Mouse (Mus musculus) liver (tissue): ENCODE measurements around the gene Celf2.

Source experiments
- DNase-seq: peaks from one replicate; pipeline ENCODE4 v3.0.0-alpha.2; 2020; ENCODE audit warnings: mixed read lengths

Gene Celf2

DNA sequence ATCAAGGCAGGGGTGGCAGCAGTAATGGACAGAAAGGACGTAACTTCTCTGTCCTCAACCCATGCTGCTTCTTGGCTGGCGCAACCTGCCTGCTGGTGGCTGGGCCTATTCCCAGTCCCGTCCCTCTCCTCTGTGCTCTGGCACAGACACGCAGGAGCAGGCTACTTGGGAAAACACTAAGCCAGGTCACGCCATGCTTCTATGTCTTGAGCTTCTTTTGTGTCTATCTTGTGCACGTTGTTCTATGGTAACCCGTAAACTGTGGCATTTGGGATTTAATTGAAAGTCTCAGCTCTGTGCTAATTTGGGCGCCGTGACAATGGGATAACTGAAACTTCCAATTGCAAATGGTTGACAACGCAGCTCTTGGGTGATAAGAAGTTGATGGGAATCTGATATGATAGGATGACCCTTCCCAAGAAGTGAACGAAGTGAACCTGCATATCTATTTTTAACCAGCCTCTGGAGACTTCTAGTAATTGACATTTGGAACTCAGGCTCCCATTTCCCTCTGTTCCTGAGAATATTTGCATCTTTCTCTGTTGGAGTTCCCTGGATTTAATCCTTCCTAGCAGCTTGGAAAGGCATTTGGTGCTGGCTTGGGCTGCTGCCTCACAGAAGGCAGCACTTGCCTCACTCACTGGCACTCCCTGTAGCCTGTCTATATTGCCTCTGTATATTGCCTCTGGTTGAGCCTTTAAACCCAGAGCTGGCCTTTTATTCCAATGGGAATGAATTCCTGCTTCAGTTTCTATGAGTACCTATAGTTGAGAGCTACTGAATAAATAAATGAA, 335.9 kb downstream of the Celf2 start:
- no peak for DNase-seq

DNA sequence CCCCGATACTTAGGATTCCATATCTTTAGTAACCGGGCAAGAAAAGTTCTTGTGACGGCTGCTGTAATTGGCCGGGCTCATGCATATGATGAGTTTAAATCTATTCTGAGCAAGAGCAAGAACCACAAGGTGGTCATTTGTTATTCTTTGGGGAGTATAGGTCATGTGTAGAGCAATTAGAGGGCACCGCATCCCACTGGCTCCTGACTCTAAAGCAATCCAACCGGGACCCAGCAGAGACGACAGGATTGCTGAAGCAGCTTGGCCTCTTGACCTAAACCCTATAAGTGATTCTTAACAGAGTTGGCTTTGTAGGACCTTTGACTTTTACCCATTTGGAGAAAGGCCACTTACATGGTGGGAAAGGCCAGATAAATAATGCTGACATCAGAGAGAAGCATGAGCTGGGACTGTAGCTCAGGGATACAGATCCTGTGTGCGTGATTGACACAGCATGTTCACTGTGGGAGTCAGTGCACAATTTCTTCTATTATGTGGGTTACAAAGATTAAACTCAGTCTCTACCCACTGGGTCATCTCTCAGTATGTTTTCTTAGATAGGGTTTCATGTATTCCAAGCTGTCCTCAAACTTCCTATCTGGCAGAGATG, 338.2 kb downstream of the Celf2 start:
- DNase-seq, result no peak

DNA sequence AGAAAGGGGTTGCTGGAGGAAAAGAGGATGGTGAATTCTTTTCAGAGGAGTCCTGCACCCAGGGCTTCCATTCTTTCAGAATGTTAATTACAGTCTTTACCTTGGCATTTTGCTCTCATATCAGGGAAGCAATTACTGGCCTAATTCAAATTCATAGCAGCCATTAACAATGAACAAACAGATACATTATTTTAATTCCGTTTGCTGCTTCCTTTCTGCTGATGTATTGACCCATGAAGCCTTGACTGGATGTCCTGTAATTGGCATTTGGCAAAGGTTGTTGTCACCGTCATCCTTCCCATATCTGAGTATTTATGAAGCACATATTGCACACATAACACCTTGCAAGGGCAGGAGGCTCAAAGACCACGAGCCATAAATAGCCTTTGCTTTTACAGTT, 343.6 kb downstream of the Celf2 start:
- no peak for DNase-seq

DNA sequence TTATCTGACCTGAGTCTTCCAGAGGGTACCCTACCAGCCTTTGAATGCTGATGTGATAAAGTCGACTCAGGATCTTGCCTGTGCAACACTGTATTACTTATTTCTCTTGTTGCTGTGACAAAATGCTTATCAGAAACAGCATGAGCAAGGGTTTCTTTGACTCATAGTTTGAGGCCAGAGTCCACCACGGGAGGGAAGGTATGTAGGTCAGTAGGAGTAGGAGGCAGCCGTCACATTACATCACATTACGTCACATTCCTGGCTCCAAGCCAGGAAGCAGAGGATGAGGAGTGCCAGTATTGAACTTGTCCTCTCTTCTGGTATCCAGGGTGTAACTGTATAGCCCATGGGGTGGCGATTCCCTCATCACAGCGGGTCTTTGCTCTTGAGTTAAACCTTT, 349.3 kb downstream of the Celf2 start:
- DNase-seq, result no peak

DNA sequence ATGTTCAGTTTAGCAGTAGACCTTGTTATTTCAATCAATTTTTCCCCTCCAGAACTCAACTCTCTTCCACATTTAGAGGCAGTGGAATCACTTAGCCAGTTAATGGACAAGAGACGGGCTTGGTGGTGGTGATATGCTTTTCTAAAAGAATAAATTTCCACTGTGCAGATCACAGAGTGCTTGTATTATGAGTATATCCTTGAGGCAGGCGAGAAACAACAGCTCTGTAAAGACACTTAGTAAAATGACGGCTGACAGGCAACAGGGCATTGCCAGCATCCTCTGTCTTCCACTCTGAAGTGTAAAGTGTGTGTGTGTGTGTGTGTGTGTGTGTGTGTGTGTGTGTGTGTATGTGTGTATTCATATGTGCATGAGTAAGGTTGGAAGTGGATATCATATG, 362.1 kb downstream of the Celf2 start:
- no peak for DNase-seq

DNA sequence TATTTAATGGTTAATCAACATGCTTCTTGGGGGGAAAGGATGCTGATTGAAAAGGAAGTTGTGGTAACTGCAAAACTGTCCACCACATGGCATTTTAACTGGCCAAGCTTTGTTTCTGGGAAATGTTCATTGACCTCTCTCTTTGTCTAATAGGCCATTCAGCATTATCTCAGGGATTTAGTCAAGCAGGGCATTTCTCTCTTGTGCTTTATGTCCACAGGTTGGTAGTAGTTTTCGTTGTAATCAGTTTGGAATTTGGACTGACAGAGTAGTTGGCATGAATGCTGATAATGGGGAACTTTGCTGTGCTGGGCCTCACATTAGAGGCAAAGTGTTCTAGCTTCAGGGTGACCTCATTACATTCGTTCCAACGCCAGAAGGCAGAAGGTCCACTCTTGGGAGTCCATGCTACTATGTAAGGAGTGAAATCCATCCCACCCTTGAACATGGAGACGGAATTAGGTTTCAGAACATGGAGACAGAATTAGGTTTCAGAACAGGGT, 363.8 kb downstream of the Celf2 start:
- no peak for DNase-seq

DNA sequence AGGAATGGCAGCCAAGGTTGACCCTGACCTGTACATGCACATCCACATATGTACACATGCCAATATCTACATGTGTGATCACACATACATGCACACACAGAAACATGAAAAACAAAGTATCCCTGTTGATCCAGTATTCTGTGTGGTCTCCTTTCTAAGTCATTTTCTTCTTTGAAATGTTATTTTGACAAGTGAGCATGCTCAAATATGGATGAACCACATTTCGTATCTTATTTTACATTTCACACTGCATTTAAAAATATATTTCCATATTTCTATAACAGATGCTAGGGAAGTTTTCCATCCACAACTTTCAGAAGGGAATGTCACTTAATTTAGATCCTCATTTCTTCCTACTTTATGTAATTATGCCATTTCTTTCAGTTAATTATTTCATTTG, 364.5 kb downstream of the Celf2 start:
- no peak for DNase-seq

DNA sequence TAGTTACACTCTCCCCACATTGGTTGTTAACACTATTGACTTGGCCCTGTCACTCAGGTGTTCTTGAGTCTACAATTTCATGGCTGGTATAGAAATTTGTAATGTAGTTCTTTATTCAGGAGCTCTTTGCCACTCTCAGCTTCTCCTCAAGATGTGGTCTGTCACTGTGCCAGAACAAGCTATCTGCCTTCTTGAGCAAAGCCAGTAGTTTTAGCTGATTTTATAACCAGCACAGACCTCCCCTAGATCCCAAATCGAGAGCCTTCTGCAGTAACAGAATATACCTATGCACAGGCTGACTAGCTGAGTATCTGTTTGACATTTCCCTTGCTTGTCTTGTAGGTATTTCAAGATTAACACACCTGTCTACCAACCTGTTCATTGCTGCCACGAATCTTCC, 386.0 kb downstream of the Celf2 start:
- DNase-seq, result no peak

DNA sequence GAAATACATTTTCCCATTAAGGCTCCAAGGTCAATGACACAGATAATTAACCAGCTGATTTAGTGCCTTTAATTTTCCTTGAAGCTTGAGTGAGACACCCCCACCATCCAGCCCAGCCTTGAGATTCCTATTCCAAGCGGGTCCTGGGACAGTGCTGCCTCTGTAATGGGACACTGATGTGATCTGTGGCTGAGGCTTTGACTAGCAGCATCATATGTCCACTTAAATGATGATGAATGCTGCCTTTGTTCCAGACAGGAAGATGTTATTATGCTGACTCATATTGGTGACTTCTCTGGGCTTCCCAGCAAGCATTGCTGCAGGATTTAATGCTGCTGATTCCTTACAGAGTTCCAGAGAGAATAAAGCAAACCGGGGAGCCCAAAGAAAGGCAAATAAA, 393.6 kb downstream of the Celf2 start:
- no peak for DNase-seq

DNA sequence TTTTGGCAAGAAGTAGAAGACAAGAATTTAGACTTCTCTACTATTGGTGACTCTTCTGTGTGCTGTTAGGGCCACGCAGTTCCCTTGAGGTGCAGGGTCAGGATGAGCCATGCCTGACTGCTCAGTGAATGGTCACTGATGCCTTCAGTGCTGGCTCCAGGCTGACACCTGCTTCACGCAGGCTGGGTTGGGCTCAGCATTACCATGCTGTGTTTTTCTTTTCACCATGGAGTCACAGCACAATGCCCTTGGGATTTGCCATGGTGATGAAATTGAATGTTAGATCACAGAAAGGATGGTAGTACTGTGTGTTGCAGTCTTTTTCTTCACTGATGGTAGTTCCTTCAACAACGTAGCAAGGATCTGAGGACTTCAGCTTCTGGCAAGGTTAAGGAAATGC, 394.2 kb downstream of the Celf2 start:
- no peak for DNase-seq

DNA sequence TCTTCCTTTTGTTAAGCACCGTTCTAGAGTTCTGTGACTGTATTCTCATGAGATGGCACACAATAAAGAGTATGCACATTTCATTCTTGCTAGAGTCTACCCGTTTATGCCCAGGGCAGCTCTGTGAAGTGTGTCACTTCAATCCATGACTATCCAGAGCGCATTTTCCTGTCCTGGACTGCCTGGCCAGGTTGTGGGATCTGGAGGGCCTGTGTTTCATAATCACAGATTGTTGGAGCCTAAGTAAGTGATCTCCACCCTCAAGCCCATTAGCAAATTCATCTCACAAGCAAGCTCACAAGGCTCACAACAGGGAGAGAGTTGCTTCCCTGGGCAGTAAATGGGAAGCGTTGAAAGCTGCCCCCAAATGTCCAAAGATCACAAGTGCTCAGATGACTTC, 395.6 kb downstream of the Celf2 start:
- DNase-seq, result no peak

DNA sequence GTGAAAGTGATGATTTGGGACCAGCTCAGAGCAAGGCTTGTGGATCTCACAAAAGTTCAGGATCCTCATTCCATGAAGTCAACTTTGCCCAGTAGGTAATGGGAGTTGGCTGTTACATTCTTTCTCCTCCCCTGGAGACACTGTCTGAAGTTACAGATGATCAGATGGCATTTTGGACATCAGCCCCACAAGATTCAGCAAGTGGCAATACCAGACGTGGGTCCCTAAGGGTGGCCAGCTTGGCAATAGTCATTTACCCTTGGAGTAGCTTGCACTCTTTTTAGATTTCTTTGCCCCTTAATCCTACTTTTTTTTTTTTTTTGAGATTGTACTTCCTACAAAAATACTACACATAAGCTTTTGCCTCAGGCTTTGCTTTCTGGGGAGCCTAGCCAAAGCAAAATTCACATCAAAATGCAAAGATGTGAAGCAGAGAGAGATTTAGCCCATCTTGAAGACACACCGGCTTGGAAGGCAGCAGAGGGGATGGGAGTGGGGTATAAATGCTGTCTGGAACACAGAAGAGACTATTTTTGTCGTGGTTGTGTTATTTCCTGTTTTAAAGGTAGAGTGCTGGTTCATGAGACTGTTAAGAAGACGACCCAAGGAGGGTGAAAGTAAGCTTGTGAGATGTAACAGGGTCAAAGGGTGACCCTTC, 397.1 kb downstream of the Celf2 start:
- no peak for DNase-seq

DNA sequence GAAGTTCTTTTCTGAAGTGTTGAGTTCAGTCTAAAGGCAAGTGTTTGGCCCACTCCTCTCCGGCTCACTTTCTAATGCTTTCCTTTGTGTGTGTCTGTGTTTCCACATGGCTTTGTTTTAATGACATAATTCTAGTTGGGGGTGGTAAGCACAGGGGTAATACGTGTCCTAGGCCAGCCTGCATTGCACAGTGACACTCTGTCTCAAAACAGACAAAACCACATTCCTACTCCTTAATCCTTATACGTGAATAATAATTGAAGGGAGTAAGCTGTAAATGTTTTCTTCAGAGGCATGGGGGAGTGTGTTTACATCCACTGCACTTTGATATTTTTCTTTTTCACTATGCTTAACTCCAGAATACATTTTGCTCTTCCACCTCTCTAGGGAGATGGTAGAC, 415.9 kb downstream of the Celf2 start:
- no peak for DNase-seq

DNA sequence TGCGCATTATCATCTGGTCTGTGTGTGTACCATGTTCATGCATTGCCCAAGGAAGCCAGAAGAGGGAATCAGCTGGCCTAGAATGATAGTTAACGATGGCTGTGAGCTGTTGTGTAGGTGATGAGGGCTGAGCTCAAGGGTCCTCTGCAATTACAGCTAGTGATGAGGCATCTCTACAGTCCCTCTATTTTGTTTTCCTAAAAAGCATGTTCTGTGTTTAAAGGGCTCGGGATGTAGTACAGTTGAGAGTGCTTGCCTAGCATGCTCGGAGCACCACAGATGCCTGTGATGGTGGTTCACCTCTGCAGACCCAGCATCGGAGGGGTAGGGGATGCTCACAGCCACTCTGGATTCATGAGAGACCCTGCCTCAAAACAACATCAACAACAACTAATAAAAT, 416.7 kb downstream of the Celf2 start:
- DNase-seq, result no peak

DNA sequence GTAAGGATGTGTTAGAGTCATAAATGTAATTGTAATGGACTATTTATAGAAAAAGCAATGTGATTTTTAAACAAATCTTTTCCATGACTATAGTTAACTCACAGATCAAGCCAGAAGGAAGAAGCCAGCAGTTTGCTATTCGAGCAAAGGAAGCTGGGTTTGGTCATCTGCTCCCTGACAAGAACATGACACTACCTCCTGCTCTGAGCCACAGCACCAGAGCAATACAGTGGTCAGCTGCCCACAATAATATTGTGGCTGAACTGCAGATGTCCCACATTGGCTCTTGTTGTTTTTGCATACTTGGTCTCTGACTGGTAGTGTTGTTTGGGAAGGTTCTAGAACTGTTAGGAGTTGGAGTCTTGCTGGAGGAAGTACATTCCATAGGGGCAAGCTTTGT, 418.9 kb downstream of the Celf2 start:
- no peak for DNase-seq

DNA sequence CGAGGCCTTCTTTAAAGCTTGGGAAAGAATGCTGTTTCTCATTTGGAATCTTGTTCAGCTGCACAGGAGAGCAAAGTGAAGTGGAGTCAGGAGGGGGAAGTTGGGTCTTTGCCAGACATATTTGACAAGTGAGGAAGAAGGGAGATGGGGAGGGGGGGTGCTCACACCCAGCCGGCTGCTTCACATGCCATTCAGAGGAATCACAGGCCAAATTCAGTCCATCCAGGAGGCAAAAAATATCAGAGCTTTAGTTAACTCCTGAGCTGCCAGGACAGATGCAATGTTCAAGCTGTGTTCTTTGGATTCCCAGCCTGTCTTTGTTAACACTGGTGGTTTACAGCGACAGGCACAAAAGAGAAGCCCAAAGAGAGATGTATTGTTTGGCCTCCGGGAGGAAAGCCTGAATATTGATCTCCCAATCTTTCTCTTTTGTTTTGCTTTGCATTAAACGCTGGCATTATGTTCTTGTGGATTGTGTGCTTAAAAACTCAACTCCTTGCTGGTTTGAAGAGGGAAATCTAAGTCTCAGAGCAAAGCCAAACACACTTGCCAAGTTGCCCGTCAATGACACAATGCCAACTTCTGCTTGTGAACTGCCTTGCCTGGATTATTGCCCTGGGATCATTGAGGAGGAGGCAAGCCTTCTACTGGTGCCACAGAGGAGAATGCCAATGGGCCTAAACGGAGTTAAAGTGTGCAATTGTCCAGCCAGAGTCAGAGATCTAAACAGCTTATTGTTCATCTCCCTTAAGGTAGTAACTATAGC, 420.1 kb downstream of the Celf2 start:
- DNase-seq, result peak; percentile 30

DNA sequence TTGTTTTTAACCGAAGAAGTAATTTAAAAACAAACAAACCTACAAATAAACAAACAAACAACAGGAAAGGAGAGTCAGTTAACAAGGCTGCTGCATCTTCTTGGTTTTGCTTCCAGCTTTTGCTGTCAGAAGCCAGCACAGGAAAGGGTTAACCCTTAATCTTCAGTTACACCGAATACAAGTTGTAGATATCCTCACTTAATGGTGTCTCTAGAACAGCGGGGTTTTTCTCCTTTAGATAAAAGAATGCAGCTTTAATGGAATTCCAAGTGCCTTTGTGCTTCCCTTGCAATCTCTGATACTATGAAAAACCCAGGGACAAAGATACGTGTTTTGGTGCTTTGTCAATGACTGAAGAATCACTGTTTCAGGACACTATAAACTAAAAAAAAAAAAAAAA, 420.8 kb downstream of the Celf2 start:
- no peak for DNase-seq

DNA sequence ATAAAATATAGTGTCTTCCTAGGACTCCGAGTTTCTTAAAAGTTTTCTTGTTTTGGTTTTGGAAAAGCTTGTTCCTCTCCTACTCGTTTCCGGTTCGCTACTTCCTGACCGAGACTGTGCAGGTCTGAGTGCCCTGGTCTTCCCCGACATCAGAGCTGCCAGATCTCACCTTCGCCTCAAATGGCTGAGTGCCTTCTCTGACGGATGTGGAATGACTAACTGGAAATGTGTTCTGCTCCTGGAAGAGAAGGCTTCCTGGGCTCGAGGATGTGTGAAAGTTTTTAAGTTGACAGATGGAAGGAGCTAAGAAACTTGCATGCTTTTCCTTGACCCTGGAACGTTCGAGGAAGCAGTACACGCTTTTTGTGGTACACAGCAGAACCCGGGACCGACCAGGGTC, 421.9 kb downstream of the Celf2 start:
- DNase-seq, result no peak

DNA sequence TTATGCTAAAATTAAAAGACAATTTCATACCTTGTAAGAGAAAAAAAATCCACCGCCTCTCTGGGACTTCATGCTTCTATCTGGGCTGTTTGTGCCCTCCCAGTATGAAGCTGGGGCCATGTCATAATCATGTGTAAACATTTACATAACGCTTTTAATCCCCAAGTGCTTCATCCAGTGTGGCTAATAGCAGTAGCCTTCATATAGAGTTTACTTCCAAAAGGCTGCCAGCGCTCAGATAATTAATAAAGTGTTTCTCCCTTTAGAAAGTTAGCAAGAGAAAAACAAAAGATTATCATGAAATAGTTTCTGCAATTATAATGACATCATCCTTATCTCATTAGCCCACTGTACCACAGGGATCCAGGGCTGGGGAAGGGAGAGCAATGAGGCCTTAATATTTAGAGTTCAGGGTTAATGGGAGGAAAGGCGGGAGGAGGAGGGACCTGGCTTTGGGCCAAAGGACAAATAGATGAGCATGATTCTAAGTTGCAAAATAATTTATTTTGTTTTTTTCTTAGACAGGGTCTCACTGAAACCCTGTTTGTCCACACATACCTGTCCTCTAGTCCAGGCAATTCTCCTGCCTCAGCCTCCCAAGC, 425.8 kb downstream of the Celf2 start:
- DNase-seq, result no peak

DNA sequence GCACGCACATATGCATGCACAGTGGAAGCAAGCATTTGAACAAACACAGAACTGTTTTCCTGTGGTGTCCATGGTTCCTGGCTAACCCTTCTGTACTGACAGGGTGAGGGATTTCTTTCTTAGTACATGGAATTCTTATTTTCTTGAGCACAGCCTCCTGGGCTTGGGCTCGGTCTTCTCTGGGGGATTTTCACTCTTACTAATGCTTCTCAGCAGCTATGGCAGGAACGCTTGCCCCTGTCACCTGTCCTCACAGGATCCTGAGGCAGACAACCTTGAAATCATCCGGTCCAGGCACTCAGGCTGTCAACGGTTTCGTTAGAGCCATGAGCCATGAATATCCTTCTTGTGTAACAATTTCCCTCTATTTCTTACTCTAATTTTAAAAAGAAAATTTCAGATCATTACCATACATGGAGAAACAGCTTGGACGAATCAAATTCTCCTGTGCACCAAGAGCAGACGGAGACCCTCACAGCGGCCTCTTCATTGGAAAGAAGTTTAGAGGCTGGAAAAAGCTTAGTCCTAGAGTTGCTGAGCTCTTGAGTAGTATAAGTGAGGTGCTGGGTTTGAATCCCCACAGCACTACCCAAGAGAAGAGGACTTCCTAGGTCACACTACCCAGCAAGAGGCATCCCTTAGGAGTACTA, 426.9 kb downstream of the Celf2 start:
- no peak for DNase-seq

DNA sequence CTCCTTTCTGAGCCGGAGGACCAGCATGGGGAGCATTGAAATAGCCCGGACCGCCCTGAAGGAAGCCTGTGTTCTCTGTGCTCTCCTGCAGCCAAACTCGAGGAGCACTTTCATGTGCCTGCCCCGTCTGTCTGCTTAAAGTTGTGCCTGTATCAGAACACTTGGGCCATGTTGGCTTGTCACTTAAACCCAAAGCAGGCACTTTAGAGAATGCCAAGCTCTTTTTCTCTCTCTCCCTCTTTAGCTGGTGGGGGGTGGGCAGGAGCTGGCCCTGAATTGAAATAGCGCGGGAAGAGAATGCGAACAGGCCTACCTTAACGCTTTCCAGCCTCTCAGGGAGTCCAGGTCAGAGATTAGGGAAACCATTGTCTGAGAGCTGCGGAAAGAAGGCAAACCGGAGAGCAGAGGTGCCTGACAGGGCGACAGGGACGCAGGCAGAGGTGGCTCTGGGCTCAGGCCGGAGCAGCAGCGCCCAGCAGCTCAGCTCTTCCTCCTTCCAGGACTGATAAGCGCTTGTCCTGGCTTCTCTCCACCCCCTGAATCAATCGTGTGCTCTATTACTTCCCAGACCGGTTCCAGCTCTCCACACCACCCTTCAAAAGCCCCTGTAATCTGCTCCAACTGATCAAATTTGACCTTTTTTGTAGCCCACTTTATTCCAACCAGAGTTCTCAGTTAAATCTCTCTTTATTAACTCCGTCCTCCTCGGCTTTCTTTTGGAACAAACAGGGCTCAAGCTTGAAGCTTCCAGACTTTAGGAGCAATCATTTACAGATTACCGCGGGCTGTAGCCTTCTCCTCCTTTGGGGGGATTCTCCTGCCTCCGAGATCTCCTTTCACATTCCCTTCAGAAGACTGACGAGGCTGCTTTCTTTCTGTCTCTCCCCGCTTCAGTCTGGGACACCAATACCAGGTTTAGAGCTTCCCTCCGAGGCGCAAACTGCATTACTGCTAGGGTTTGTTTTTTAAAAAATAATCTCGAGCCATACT, 428.3 kb downstream of the Celf2 start:
- peak; percentile 14 for DNase-seq
